Mouse (Mus musculus): ENCODE measurements around the gene Mkrn2. TPM values are rescaled to one million over a fixed set of nuclear protein-coding genes. Genes with fewer than 3 reads are reported as not detected.

The Mkrn2 gene
- polyA plus RNA-seq, 1 experiment from 2014 or later, result 27.4 TPM

- Histone ChIP-seq H3K27me3 (no peaks in the 10 kb centered on the region), H3K27ac (no peak overlapping the region), H3K36me3 (peaks cover 12% of the 10 kb centered on the region), H3K4me2 (replicated peaks) (no peak overlapping the region), H3K4me1 (no peaks in the 10 kb centered on the region), H3K9ac (no peak overlapping the region), H3K4me3 (no peak overlapping the region), H3K9me3 (replicated peaks) (no peaks in the 10 kb centered on the region)
- 77% methylated on average over 3 of the region's 3 CpGs for whole genome bisulfite sequencing
- no peak for ATAC-seq (ENCODE audit: low FRiP score)
Measured at GRCm38 (mm10) chr6:115584176-115584575, 17.5 kb upstream of the Mkrn2 start.

GRCm38 (mm10) chr6:115586321-115586720 is 15.4 kb upstream of the Mkrn2 start:
- H3K4me2 ChIP-seq (replicated peaks), result no peak overlapping the region

GRCm38 (mm10) chr6:115591692-115592359 is 9.9 kb upstream of the Mkrn2 start:
- Histone ChIP-seq H3K9ac (no peak overlapping the region), H3K27me3 (0 out of 2 replicates have a peak, but pooled peaks cover 3% of the 10 kb centered on the region), H3K27ac (no peak overlapping the region), H3K9me3 (replicated peaks) (no peaks in the 10 kb centered on the region), H3K4me2 (replicated peaks) (no peak overlapping the region), H3K4me1 (no peaks in the 10 kb centered on the region), H3K4me3 (no peak overlapping the region), H3K36me3 (no peaks in the 10 kb centered on the region)
- 89% methylated on average over 19 of the region's 19 CpGs for WGBS
- no peak for ATAC-seq (ENCODE audit: low FRiP score)

More at GRCm38 (mm10) chr6:115586321-115586720, 15.4 kb upstream of the Mkrn2 start:
- Histone ChIP-seq H3K9ac (no peak overlapping the region), H3K27me3 (no peaks in the 10 kb centered on the region), H3K9me3 (replicated peaks) (no peaks in the 10 kb centered on the region), H3K4me3 (no peak overlapping the region), H3K36me3 (no peaks in the 10 kb centered on the region; the same call in 1 of the 2 replicates), H3K27ac (no peak overlapping the region), H3K4me1 (no peaks in the 10 kb centered on the region)
- ATAC-seq (ENCODE audit: low FRiP score), result no peak
- 89% methylated on average over 10 of the region's 10 CpGs for WGBS

- Histone ChIP-seq H3K27me3 (0 out of 2 replicates have a peak, but pooled peaks cover 3% of the 10 kb centered on the region), H3K4me1 (no peaks in the 10 kb centered on the region), H3K4me2 (replicated peaks) (no peak within 1 kb of the TSS), H3K9me3 (replicated peaks) (no peaks in the 10 kb centered on the region), H3K9ac (no peak within 1 kb of the TSS), H3K4me3 (no peak within 1 kb of the TSS), H3K27ac (no peak within 1 kb of the TSS), H3K36me3 (no peaks in the 10 kb centered on the region)
- ATAC-seq (ENCODE audit: low FRiP score), result no peak
- 62% methylated on average over 5 of the region's 5 CpGs for WGBS
Measured at GRCm38 (mm10) chr6:115592458-115592857, 9.2 kb upstream of the Mkrn2 start, which contains the start of gene Mkrn2os. Gene Mkrn2os (minus strand): TSS chr6:115592576.

GRCm38 (mm10) chr6:115593252-115593651 is 8.4 kb upstream of the Mkrn2 start:
- 74% methylated on average over 4 of the region's 4 CpGs for WGBS
- H3K4me3 ChIP-seq, result no peak overlapping the region
- H3K27me3 ChIP-seq, result 0 out of 2 replicates have a peak, but pooled peaks cover 3% of the 10 kb centered on the region
- no peak for ATAC-seq (ENCODE audit: low FRiP score)
- no peaks in the 10 kb centered on the region for H3K4me1 ChIP-seq
- H3K9ac ChIP-seq, result no peak overlapping the region
- no peaks in the 10 kb centered on the region for H3K36me3 ChIP-seq
- H3K9me3 ChIP-seq (replicated peaks), result no peaks in the 10 kb centered on the region
- no peak overlapping the region for H3K27ac ChIP-seq
- H3K4me2 ChIP-seq (replicated peaks), result no peak overlapping the region

- no peaks in the 10 kb centered on the region for H3K36me3 ChIP-seq
- ATAC-seq (ENCODE audit: low FRiP score), result no peak
- H3K27me3 ChIP-seq, result 0 out of 2 replicates have a peak, but pooled peaks cover 3% of the 10 kb centered on the region
- no peaks in the 10 kb centered on the region for H3K9me3 ChIP-seq (replicated peaks)
- H3K4me1 ChIP-seq, result no peaks in the 10 kb centered on the region
- no peak overlapping the region for H3K9ac ChIP-seq
- WGBS, result 88% methylated on average over 3 of the region's 3 CpGs
- no peak overlapping the region for H3K4me2 ChIP-seq (replicated peaks)
- no peak overlapping the region for H3K4me3 ChIP-seq
- H3K27ac ChIP-seq, result no peak overlapping the region
Measured at GRCm38 (mm10) chr6:115594463-115594862, 7.2 kb upstream of the Mkrn2 start.

GRCm38 (mm10) chr6:115595667-115596066 is 6.0 kb upstream of the Mkrn2 start:
- Histone ChIP-seq H3K36me3 (no peaks in the 10 kb centered on the region), H3K27ac (no peak overlapping the region), H3K4me1 (no peaks in the 10 kb centered on the region), H3K9ac (no peak overlapping the region), H3K27me3 (0 out of 2 replicates have a peak, but pooled peaks cover 3% of the 10 kb centered on the region), H3K9me3 (replicated peaks) (no peaks in the 10 kb centered on the region), H3K4me3 (no peak overlapping the region), H3K4me2 (replicated peaks) (no peak overlapping the region)
- ATAC-seq (ENCODE audit: low FRiP score), result no peak
- 66% methylated on average over 3 of the region's 3 CpGs for WGBS

- Histone ChIP-seq H3K27ac (no peak overlapping the region), H3K4me3 (peak overlapping the region; percentile 92), H3K4me2 (replicated peaks) (peak overlapping the region; percentile 75), H3K9me3 (replicated peaks) (no peaks in the 10 kb centered on the region), H3K36me3 (no peaks in the 10 kb centered on the region), H3K27me3 (no peaks in the 10 kb centered on the region), H3K9ac (peak overlapping the region; percentile 88; the same call in 1 of the 2 replicates), H3K4me1 (peaks cover 8% of the 10 kb centered on the region)
- WGBS, result 67% methylated on average over 4 of the region's 4 CpGs
- peak; percentile 5; the same call in 1 of the 2 replicates for ATAC-seq (ENCODE audit: low FRiP score)
Measured at GRCm38 (mm10) chr6:115601322-115601714, 384 bp upstream of the Mkrn2 start.

GRCm38 (mm10) chr6:115606461-115606860 is 4.8 kb downstream of the Mkrn2 start:
- H3K27ac ChIP-seq, result no peak overlapping the region

GRCm38 (mm10) chr6:115607429-115607828 is 5.7 kb downstream of the Mkrn2 start:
- Histone ChIP-seq H3K9ac (peak overlapping the region; percentile 8; the same call in 1 of the 2 replicates), H3K4me1 (peaks cover 6% of the 10 kb centered on the region), H3K36me3 (peaks cover 25% of the 10 kb centered on the region), H3K4me3 (no peak overlapping the region), H3K27ac (no peak overlapping the region), H3K27me3 (no peaks in the 10 kb centered on the region), H3K9me3 (replicated peaks) (no peaks in the 10 kb centered on the region), H3K4me2 (replicated peaks) (no peak overlapping the region)
- ATAC-seq (ENCODE audit: low FRiP score), result no peak
- WGBS, result 79% methylated on average over 4 of the region's 4 CpGs

More at GRCm38 (mm10) chr6:115606461-115606860, 4.8 kb downstream of the Mkrn2 start:
- 74% methylated on average over 1 of the region's 1 CpGs for WGBS
- peaks cover 8% of the 10 kb centered on the region for H3K4me1 ChIP-seq
- H3K9ac ChIP-seq, result no peak overlapping the region
- H3K27me3 ChIP-seq, result no peaks in the 10 kb centered on the region
- H3K36me3 ChIP-seq, result 0 out of 2 replicates have a peak, but pooled peaks cover 15% of the 10 kb centered on the region
- no peak for ATAC-seq (ENCODE audit: low FRiP score)
- H3K4me3 ChIP-seq, result no peak overlapping the region
- no peak overlapping the region for H3K4me2 ChIP-seq (replicated peaks)
- H3K9me3 ChIP-seq (replicated peaks), result no peaks in the 10 kb centered on the region

- H3K36me3 ChIP-seq, result peaks cover 41% of the 10 kb centered on the region
- H3K4me3 ChIP-seq, result no peak overlapping the region
- no peak overlapping the region for H3K4me2 ChIP-seq (replicated peaks)
- no peaks in the 10 kb centered on the region for H3K4me1 ChIP-seq
- H3K9me3 ChIP-seq (replicated peaks), result no peaks in the 10 kb centered on the region
- H3K27me3 ChIP-seq, result no peaks in the 10 kb centered on the region
- WGBS, result 69% methylated on average over 3 of the region's 3 CpGs
- ATAC-seq (ENCODE audit: low FRiP score), result no peak
- H3K27ac ChIP-seq, result no peak overlapping the region
- H3K9ac ChIP-seq, result no peak overlapping the region
Measured at GRCm38 (mm10) chr6:115609121-115609520, 7.4 kb downstream of the Mkrn2 start.

- Histone ChIP-seq H3K4me1 (no peaks in the 10 kb centered on the region), H3K9me3 (replicated peaks) (no peaks in the 10 kb centered on the region), H3K4me2 (replicated peaks) (no peak overlapping the region), H3K27ac (no peak overlapping the region), H3K4me3 (no peak overlapping the region), H3K27me3 (no peaks in the 10 kb centered on the region), H3K9ac (no peak overlapping the region), H3K36me3 (peaks cover 52% of the 10 kb centered on the region)
- WGBS, result 94% methylated on average over 5 of the region's 5 CpGs
- no peak for ATAC-seq (ENCODE audit: low FRiP score)
Measured at GRCm38 (mm10) chr6:115610301-115610700, 8.6 kb downstream of the Mkrn2 start.

- no peaks in the 10 kb centered on the region for H3K4me1 ChIP-seq
- H3K9me3 ChIP-seq (replicated peaks), result no peaks in the 10 kb centered on the region
- peaks cover 87% of the 10 kb centered on the region for H3K36me3 ChIP-seq
- no peak for ATAC-seq (ENCODE audit: low FRiP score)
- H3K27ac ChIP-seq, result no peak overlapping the region
- H3K27me3 ChIP-seq, result no peaks in the 10 kb centered on the region
- no peak overlapping the region for H3K4me2 ChIP-seq (replicated peaks)
- H3K9ac ChIP-seq, result no peak overlapping the region
- H3K4me3 ChIP-seq, result no peak overlapping the region
Measured at GRCm38 (mm10) chr6:115613793-115614192, 12.1 kb downstream of the Mkrn2 start.
